Mouse (Mus musculus) cerebellum, postnatal 25 days (tissue): ENCODE data around the gene Etfbkmt.
"Not testable (repeated sequence)": the region's sequence is repeated elsewhere in the genome, so short reads cannot be mapped to it uniquely, and the experiment has no call there.

ENCODE experiments used
- DNase-seq, 2 experiments: peaks; one replicate each; pipeline ENCODE4 v3.0.0; 2021; ENCODE audit warnings: mixed read lengths in 2 of 2

Gene Etfbkmt

DNA sequence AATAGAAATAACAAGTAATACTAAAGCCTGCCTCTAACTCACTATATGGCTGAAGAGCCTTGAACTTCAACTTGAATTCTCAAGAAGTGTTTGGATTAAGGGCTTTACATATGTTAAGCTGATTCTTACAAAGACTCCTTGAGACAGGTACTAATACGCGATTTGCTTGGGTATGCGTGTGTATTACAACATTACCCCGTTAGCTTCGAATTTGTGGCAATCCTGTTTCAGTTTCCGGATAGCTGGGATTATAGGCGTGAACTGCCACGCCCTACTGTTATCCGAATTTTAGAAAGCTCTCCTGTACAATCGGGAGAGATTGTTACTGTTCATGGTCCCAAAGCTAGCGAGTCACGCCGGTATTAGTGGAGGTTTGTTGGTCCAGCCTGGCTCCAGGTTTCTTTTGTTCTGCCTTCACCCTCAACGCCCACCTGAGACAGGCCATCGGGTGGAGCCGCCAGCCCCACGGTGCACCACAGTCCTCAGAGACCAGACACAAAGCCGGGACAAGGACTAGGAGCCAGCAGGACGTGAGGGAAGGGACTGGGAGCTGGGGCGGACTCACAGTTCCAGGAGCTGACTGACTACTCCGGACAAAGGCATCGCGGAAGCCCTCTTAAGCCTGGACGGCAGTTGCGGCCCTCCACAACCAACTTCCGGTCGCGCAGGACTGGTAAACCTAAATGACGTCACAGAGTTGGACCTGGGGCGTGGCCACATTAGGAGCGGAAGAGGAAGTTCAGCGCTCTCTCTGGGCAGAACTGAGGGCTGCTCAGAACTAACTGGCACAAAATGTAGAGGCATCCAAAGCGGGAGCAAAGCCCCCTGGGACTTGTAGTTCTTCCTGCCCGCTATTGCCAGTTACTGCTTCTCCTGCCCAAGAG, 48.6 kb downstream of the Etfbkmt start, which contains the start of gene Amn1:
TSS of gene Amn1 (minus strand) at position 672 of the 884 bp plus-strand sequence.
- DNase-seq: peak; percentile 92 to 94

DNA sequence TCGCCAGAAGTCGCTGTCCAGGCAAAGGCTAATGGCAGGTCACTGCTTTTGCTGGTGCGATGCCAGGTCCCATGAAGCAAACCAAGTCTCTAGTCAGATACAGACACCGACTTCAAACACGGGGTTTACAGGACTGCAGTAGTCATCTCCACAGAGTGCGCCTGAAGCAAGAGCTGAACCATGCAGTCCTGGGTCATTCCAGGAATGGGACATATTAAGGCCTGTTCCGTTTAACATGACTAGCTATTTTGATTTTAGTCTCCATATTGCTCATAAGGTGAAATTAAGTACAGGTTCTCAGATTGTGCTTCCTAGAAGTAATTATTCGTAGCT, 49.2 kb downstream of the Etfbkmt start:
- no peak for DNase-seq

DNA sequence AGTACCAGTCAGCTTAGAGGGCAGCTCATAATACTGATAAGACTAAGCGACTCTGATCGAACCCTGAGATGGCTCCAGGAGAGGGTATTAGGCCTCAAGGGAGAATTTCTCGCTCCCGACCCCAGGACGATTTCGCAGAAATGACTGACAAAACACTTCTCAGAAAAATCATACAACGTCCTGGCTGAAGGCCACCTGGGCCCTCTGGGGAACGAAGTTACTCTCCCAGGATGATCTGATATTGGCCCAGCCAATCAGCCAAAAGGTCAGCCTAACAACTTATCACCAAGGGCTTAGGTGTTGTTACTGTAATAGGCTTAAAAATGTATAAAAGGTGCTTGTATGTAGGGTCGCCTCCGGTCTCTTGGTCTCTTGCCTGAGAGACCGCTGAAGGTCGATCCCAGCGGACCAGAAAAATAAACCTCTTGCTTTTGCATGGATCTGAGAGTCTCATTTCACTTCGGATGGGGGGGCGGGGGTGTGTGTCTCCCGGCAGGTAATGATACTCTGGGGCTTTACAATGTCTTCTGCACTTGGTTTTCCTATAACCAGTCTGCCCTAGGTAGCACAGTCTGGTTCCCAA, 49.8 kb downstream of the Etfbkmt start:
- DNase-seq: peak in 1 of 2 experiments; percentile 24

DNA sequence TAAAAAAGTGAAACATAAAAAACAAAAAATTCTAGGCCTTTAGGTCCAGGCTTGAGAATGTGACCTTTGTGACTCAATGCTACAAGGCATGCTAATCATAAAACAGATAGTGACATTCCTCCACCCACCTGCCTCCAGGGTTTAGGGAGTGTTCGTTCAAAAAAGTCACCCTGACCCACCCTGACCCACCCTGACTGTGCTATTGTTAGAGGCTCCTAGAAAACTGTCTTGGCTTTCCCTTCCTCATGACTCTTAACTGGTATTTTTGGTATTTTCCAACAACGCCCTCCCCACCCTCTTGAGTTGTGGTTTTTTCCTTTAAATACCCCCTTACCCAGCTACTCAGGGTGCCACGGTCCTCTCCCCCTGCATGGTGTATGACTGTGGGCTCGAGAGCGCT, 52.3 kb downstream of the Etfbkmt start:
- not testable (repeated sequence) for DNase-seq

GRCm38 (mm10) chr6:149193276-149193905, 53.7 kb downstream of the Etfbkmt start:
- no peak for DNase-seq

DNA sequence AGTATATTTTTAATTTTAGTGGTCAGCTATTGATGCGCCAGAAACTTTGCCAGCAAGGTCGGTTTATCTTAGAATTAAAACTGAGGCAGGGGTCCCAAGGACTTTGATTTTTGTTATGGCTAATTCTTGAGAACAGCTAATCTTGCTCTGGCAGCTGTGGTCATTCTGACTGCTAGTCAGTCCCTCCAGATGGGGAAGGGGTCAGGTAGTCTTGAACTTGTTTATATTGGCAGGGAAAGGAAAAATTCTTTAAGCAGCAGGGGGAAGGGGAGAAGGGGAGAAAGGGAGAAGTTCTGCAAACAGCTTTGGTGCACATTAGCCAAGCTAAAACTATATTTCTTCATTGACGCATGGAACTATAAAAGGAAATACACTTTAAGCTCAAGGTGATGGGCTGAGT, 57.5 kb downstream of the Etfbkmt start:
- DNase-seq: no peak

GRCm38 (mm10) chr6:149198572-149198971, 58.9 kb downstream of the Etfbkmt start:
- no peak for DNase-seq
